ENCODE assay signal across 7 mouse cellular contexts in genomic region chr2:32845572-32846100, GRCm38 (mm10). TPM values are rescaled to one million over a fixed set of nuclear protein-coding genes. Genes with fewer than 3 reads are reported as not detected.
A peak's percentile ranks its signal among the peaks of the same experiment; 100 is the strongest.
DNase-seq lines count a peak whose midpoint lies in the region; ATAC-seq and TF ChIP-seq lines count a peak whose summit lies in the region.

No protein-coding gene starts in this region.

- H3K4me1 ChIP-seq in lung, embryonic 14.5 days (ENCODE audit: insufficient read depth): no peaks in the 10 kb centered on the region
- H3K4me1 ChIP-seq in embryonic facial prominence, embryonic 13.5 days: peaks cover 4% of the 10 kb centered on the region; the same call in 1 of the 2 replicates
- H3K4me1 ChIP-seq in limb, embryonic 11.5 days (ENCODE audit: control insufficient read depth, insufficient read depth, low read length): 0 out of 2 replicates have a peak, but pooled peaks cover 4% of the 10 kb centered on the region
- 0 out of 2 replicates have a peak, but pooled peaks cover 2% of the 10 kb centered on the region for H3K4me1 ChIP-seq in small intestine, adult 2 months (ENCODE audit: control insufficient read depth, insufficient read depth, insufficient read length, low read length)

- H3K27ac ChIP-seq in lung, embryonic 14.5 days (ENCODE audit: low read depth): no peak overlapping the region
- peak overlapping the region; percentile 78; the same call in 1 of the 2 replicates for H3K27ac ChIP-seq in embryonic facial prominence, embryonic 13.5 days
- no peak overlapping the region for H3K27ac ChIP-seq in limb, embryonic 11.5 days (replicated peaks; ENCODE audit: low read depth, low read length)
- no peak overlapping the region for H3K27ac ChIP-seq in small intestine, adult 2 months (ENCODE audit: insufficient read depth, low read depth, low read length)

- DNase-seq in lung, embryonic 14.5 days: no peak
- no peak for DNase-seq in lung, postnatal 14 days
- no peak for DNase-seq in limb, embryonic 11.5 days (ENCODE audit: low spot score)
- DNase-seq in spleen, postnatal 4 days (ENCODE audit: low spot score in 2 of 2): no peak
- no peak for DNase-seq in right cerebral cortex, postnatal 4 days

- no peak for TF ChIP-seq CTCF in lung, embryonic 14.5 days (IDR thresholded peaks at IDR 0.05; ENCODE audit: low read depth)
- no peak for TF ChIP-seq CTCF in small intestine, adult 2 months (IDR thresholded peaks at IDR 0.05; ENCODE audit: extremely low read depth, insufficient read length, insufficient replicate concordance, low read depth, low read length)

- TF ChIP-seq POLR2A in small intestine, adult 2 months (IDR thresholded peaks at IDR 0.05; ENCODE audit: low read depth, low read length): no peak

- 0 out of 2 replicates have a peak, but pooled peaks cover 4% of the 10 kb centered on the region for H3K36me3 ChIP-seq in lung, embryonic 14.5 days (ENCODE audit: insufficient read depth)
- H3K36me3 ChIP-seq in embryonic facial prominence, embryonic 13.5 days: no peaks in the 10 kb centered on the region
- no peaks in the 10 kb centered on the region for H3K36me3 ChIP-seq in limb, embryonic 11.5 days (ENCODE audit: control insufficient read depth, insufficient read depth, low read length)
- H3K36me3 ChIP-seq in small intestine, adult 2 months (ENCODE audit: control insufficient read depth, insufficient read depth, low read length): no peaks in the 10 kb centered on the region

- no peaks in the 10 kb centered on the region for H3K27me3 ChIP-seq in lung, embryonic 14.5 days (ENCODE audit: insufficient read depth, low read length)
- no peaks in the 10 kb centered on the region for H3K27me3 ChIP-seq in embryonic facial prominence, embryonic 13.5 days
- no peaks in the 10 kb centered on the region for H3K27me3 ChIP-seq in limb, embryonic 11.5 days (ENCODE audit: control insufficient read depth, insufficient read depth, low read length)
- H3K27me3 ChIP-seq in small intestine, adult 2 months (ENCODE audit: control insufficient read depth, insufficient read depth, low read length): no peaks in the 10 kb centered on the region

- H3K4me3 ChIP-seq in lung, embryonic 14.5 days (ENCODE audit: low read depth, low read length): peak overlapping the region; percentile 64
- H3K4me3 ChIP-seq in embryonic facial prominence, embryonic 13.5 days: peak overlapping the region; percentile 75
- H3K4me3 ChIP-seq in limb, embryonic 11.5 days (ENCODE audit: low read depth, low read length): peak overlapping the region; percentile 49
- H3K4me3 ChIP-seq in small intestine, adult 2 months (ENCODE audit: low read depth, low read length): peak overlapping the region; percentile 84

- ATAC-seq in lung, embryonic 14.5 days (ENCODE audit: insufficient read depth): no peak
- no peak for ATAC-seq in embryonic facial prominence, embryonic 13.5 days (ENCODE audit: insufficient number of reproducible peaks, insufficient read depth, low FRiP score, low TSS enrichment, low read depth)
- ATAC-seq in limb, embryonic 11.5 days (ENCODE audit: insufficient number of reproducible peaks, low FRiP score, low TSS enrichment, low read depth): no peak

- H3K9ac ChIP-seq in lung, embryonic 14.5 days: peak overlapping the region; percentile 59
- H3K9ac ChIP-seq in embryonic facial prominence, embryonic 13.5 days: peak overlapping the region; percentile 84
- H3K9ac ChIP-seq in limb, embryonic 11.5 days (ENCODE audit: low read length): no peak overlapping the region

- H3K4me2 ChIP-seq in lung, embryonic 14.5 days: peak overlapping the region; percentile 82
- H3K4me2 ChIP-seq in embryonic facial prominence, embryonic 13.5 days: peak overlapping the region; percentile 99
- H3K4me2 ChIP-seq in limb, embryonic 11.5 days (ENCODE audit: low read depth, severe bottlenecking): peak overlapping the region; percentile 79

- H3K9me3 ChIP-seq in lung, embryonic 14.5 days (ENCODE audit: low read depth, low read length): no peaks in the 10 kb centered on the region
- no peaks in the 10 kb centered on the region for H3K9me3 ChIP-seq in embryonic facial prominence, embryonic 13.5 days
- no peaks in the 10 kb centered on the region for H3K9me3 ChIP-seq in limb, embryonic 11.5 days (ENCODE audit: control insufficient read depth, low read length)

- 3% methylated on average over 12 of the region's 12 CpGs for WGBS in lung, embryonic 14.5 days
- WGBS in embryonic facial prominence, embryonic 13.5 days: 7% methylated on average over 12 of the region's 12 CpGs
- 8% methylated on average over 12 of the region's 12 CpGs for WGBS in limb, embryonic 11.5 days
- 9% methylated on average over 12 of the region's 12 CpGs for WGBS in small intestine, adult 2 months

RNA-seq across cellular contexts. Expression of gene Stxbp1, which starts 1.4 kb away (rescaled TPM):
- polyA plus RNA-seq in lung, embryonic 14.5 days (2014; fragmentation: Nextera tagmentation; extraction: Ambion mirVana): 20.7 and 22.2 TPM in 2 replicates
- polyA plus RNA-seq in embryonic facial prominence, embryonic 13.5 days (2015; fragmentation: Nextera tagmentation; extraction: Ambion mirVana): 18.1 and 22.8 TPM in 2 replicates
- 15.2 and 17.7 TPM in 2 replicates for polyA plus RNA-seq in limb, embryonic 11.5 days (2014; fragmentation: Nextera tagmentation; extraction: Ambion mirVana)
- polyA plus RNA-seq in small intestine, adult 2 months (2012; rRNA removed): 3.6 and 7.0 TPM in 2 replicates

RNA-seq across cellular contexts. Expression of gene Fam129b, which starts 30.3 kb away (rescaled TPM):
- 41.2 and 46.5 TPM in 2 replicates for polyA plus RNA-seq in lung, embryonic 14.5 days (2014; fragmentation: Nextera tagmentation; extraction: Ambion mirVana)
- polyA plus RNA-seq in embryonic facial prominence, embryonic 13.5 days (2015; fragmentation: Nextera tagmentation; extraction: Ambion mirVana): 57.2 and 59.2 TPM in 2 replicates
- 18.6 and 23.2 TPM in 2 replicates for polyA plus RNA-seq in limb, embryonic 11.5 days (2014; fragmentation: Nextera tagmentation; extraction: Ambion mirVana)
- 19.4 and 27.2 TPM in 2 replicates for polyA plus RNA-seq in small intestine, adult 2 months (2012; rRNA removed)
